Mouse (Mus musculus): ENCODE results near the gene Nsg1. TPM values are rescaled to one million over a fixed set of nuclear protein-coding genes. Genes with fewer than 3 reads are reported as not detected.

Gene Nsg1
- polyA plus RNA-seq, 1 experiment, result 39.7 TPM

DNA sequence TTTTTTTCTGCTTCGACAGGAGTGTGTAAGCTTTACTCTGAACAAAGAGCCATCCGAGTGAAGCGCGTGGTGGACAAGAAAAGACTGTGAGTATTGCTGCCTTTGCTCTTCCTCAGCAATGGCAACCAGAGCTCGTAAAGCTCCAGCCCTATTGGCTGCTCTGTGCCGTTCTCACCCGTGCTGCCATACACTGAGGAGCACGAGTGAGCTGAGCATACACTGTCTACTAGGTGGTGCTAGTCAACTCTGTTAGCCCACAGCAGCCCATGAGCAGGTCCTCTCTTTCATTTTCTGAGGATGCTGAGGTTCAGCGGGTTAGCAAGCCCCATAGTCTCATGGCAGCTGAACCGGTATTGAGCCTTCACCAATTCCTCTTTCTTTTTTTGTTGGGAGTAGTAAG lies 52.9 kb downstream of the Nsg1 start:
- Histone ChIP-seq H3K4me3 (ENCODE audit: insufficient read depth, poor library complexity, severe bottlenecking) (no peak overlapping the region), H3K79me3 (ENCODE audit: low read depth) (no peaks in the 10 kb centered on the region), H3K27me3 (ENCODE audit: control insufficient read depth, insufficient read depth, insufficient read length) (no peaks in the 10 kb centered on the region), H3K79me2 (ENCODE audit: control insufficient read depth, insufficient read depth) (no peaks in the 10 kb centered on the region), H3K36me3 (ENCODE audit: control insufficient read depth, insufficient read depth) (peaks cover 16% of the 10 kb centered on the region), H3ac (ENCODE audit: control insufficient read depth, insufficient read length, low read depth) (no peak overlapping the region)
- no peak for TF ChIP-seq CTCF (IDR thresholded peaks at IDR 0.05; ENCODE audit: control insufficient read depth, insufficient read depth, insufficient read length)
- TF ChIP-seq MYOD1 (IDR thresholded peaks at IDR 0.05; ENCODE audit: control insufficient read depth, insufficient read length, low read depth), result no peak
- no peak for TF ChIP-seq MYOG (IDR thresholded peaks at IDR 0.05; ENCODE audit: control insufficient read depth, extremely low read depth, insufficient read length)
- no peak for TF ChIP-seq MAX (IDR thresholded peaks at IDR 0.05)
- no peak for TF ChIP-seq CEBPB (IDR thresholded peaks at IDR 0.05; ENCODE audit: low read depth)
- TF ChIP-seq USF1 (IDR thresholded peaks at IDR 0.05; ENCODE audit: low read depth), result no peak
- TF ChIP-seq FOSL1 (IDR thresholded peaks at IDR 0.05; ENCODE audit: insufficient read depth, low read length, poor library complexity, severe bottlenecking), result no peak

DNA sequence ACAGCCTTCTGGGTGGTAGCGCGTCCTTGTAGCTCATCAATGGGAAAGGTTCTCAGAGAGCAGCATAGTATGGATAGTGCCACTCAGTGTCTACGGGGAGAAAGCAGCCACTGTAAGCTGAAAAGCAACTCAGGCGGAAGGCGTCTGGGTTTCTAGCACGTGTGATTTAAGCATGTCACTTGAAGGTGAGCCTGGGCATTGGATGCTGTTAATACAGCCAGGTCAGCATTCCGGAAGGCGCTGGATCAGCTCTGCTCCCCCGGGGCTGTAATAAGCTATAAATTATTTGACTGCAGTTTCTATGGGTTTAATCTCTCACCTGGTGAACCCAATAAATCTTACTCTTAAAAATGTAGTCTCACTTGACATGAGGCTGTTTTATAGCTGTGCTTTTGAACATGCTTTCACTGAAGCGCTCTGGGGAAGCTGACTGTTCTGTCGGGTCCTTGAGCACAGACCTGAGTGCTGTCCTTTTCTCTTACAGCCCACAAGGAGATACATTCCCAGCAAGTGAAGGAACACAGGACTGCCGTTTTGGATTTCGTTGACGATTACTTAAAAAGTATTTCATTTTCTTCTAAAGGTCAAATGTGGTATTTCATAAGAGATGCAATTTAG lies 53.5 kb downstream of the Nsg1 start:
- Histone ChIP-seq H3K79me3 (ENCODE audit: low read depth) (no peaks in the 10 kb centered on the region), H3K4me3 (ENCODE audit: insufficient read depth, poor library complexity, severe bottlenecking) (no peak overlapping the region), H3K27me3 (ENCODE audit: control insufficient read depth, insufficient read depth, insufficient read length) (no peaks in the 10 kb centered on the region), H3ac (ENCODE audit: control insufficient read depth, insufficient read length, low read depth) (no peak overlapping the region), H3K36me3 (ENCODE audit: control insufficient read depth, insufficient read depth) (peaks cover 16% of the 10 kb centered on the region), H3K79me2 (ENCODE audit: control insufficient read depth, insufficient read depth) (no peaks in the 10 kb centered on the region)
- no peak for TF ChIP-seq MYOG (IDR thresholded peaks at IDR 0.05; ENCODE audit: control insufficient read depth, extremely low read depth, insufficient read length)
- TF ChIP-seq CTCF (IDR thresholded peaks at IDR 0.05; ENCODE audit: control insufficient read depth, insufficient read depth, insufficient read length), result no peak
- TF ChIP-seq FOSL1 (IDR thresholded peaks at IDR 0.05; ENCODE audit: insufficient read depth, low read length, poor library complexity, severe bottlenecking), result no peak
- no peak for TF ChIP-seq USF1 (IDR thresholded peaks at IDR 0.05; ENCODE audit: low read depth)
- no peak for TF ChIP-seq MAX (IDR thresholded peaks at IDR 0.05)
- no peak for TF ChIP-seq CEBPB (IDR thresholded peaks at IDR 0.05; ENCODE audit: low read depth)
- no peak for TF ChIP-seq MYOD1 (IDR thresholded peaks at IDR 0.05; ENCODE audit: control insufficient read depth, insufficient read length, low read depth)

DNA sequence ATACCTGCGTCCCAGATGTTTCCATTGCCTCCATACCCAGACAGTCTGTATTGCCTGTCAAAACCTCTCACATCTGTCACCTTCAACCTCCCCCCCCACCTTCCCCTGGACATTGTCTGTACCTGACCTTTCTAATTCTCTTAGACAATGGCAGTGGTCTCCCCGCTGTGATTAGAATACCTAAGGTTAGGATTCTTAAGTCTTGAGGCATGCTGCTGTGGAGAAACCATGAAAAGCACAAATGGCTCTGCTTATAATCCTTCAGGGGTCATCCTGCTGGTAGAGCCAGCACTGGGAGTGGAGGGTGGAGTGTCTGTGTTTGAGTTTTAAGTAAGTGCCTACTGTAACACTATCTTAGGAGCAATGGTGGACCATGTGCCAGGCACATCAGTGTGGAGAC lies 56.8 kb downstream of the Nsg1 start:
- TF ChIP-seq CEBPB (IDR thresholded peaks at IDR 0.05; ENCODE audit: low read depth) (no peak), CTCF (IDR thresholded peaks at IDR 0.05; ENCODE audit: control insufficient read depth, insufficient read depth, insufficient read length) (no peak), USF1 (IDR thresholded peaks at IDR 0.05; ENCODE audit: low read depth) (no peak), MAX (IDR thresholded peaks at IDR 0.05) (no peak), FOSL1 (IDR thresholded peaks at IDR 0.05; ENCODE audit: insufficient read depth, low read length, poor library complexity, severe bottlenecking) (no peak), MYOG (IDR thresholded peaks at IDR 0.05; ENCODE audit: control insufficient read depth, extremely low read depth, insufficient read length) (no peak), MYOD1 (IDR thresholded peaks at IDR 0.05; ENCODE audit: control insufficient read depth, insufficient read length, low read depth) (no peak)
- no peaks in the 10 kb centered on the region for H3K27me3 ChIP-seq (ENCODE audit: control insufficient read depth, insufficient read depth, insufficient read length)
- no peaks in the 10 kb centered on the region for H3K79me2 ChIP-seq (ENCODE audit: control insufficient read depth, insufficient read depth)
- peaks cover 3% of the 10 kb centered on the region for H3K36me3 ChIP-seq (ENCODE audit: control insufficient read depth, insufficient read depth)
- no peak overlapping the region for H3K4me3 ChIP-seq (ENCODE audit: insufficient read depth, poor library complexity, severe bottlenecking)
- H3ac ChIP-seq (ENCODE audit: control insufficient read depth, insufficient read length, low read depth), result no peak overlapping the region
- no peaks in the 10 kb centered on the region for H3K79me3 ChIP-seq (ENCODE audit: low read depth)

DNA sequence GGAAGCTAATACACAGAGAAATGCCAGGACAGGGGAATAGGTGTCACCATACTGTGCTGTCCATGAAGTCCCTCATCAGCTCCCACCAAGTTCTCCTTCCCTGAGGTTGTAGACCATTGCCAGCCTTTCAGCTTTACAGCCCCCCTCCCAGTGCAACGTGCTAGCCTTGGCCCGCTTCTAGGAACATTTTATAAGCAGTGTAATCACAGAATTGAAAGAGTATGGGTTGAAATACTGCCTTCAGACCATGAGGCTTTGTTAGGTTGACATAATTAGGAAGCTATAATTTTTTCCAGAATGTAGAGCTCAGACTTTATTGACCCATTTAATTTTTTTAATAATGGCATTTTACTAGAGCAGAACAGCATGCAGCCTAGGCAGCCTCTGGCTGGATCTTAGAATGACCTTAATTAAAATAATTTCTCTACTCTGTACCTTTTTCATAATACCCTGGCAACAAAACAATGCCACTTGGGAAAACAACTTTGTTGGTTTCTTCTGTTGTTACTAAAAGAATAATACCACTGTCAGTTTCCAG lies 60.5 kb downstream of the Nsg1 start:
- no peaks in the 10 kb centered on the region for H3K79me3 ChIP-seq (ENCODE audit: low read depth)
- H3K79me2 ChIP-seq (ENCODE audit: control insufficient read depth, insufficient read depth), result no peaks in the 10 kb centered on the region
- no peak overlapping the region for H3ac ChIP-seq (ENCODE audit: control insufficient read depth, insufficient read length, low read depth)
- TF ChIP-seq CEBPB (IDR thresholded peaks at IDR 0.05; ENCODE audit: low read depth) (no peak), USF1 (IDR thresholded peaks at IDR 0.05; ENCODE audit: low read depth) (no peak), FOSL1 (IDR thresholded peaks at IDR 0.05; ENCODE audit: insufficient read depth, low read length, poor library complexity, severe bottlenecking) (no peak), MYOG (IDR thresholded peaks at IDR 0.05; ENCODE audit: control insufficient read depth, extremely low read depth, insufficient read length) (no peak), CTCF (IDR thresholded peaks at IDR 0.05; ENCODE audit: control insufficient read depth, insufficient read depth, insufficient read length) (no peak), MYOD1 (IDR thresholded peaks at IDR 0.05; ENCODE audit: control insufficient read depth, insufficient read length, low read depth) (no peak), MAX (IDR thresholded peaks at IDR 0.05) (no peak)
- H3K27me3 ChIP-seq (ENCODE audit: control insufficient read depth, insufficient read depth, insufficient read length), result no peaks in the 10 kb centered on the region
- H3K4me3 ChIP-seq (ENCODE audit: insufficient read depth, poor library complexity, severe bottlenecking), result no peak overlapping the region
- no peaks in the 10 kb centered on the region for H3K36me3 ChIP-seq (ENCODE audit: control insufficient read depth, insufficient read depth)

DNA sequence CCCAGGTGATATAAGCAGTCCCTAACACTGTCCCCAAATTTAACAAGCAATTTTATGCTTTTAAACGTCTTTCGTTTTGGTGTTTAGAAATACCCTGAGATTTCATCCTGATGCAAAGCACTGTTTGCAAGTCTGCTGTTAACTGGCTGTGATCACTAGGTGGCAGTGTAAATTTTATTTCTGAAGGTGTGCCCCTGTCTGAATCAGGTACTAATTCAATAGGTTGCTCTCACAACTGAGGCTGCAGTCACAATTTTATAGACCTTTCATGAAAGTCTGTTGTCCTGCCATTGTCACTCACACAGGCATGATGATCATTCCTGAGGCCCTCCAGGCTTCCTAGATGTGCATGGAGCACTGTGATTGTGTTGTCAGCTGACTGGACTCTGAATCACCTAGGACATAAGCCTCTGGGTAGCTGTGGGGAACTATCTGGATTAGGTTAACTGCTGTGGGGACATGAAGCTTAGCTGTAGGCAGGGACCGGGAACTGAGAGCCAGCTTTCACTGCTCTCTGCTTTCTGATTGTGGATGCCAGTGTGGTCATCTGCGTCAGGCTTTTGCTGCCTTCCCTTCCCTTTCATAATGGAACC lies 62.1 kb downstream of the Nsg1 start:
- TF ChIP-seq USF1 (IDR thresholded peaks at IDR 0.05; ENCODE audit: low read depth), result no peak
- TF ChIP-seq MAX (IDR thresholded peaks at IDR 0.05), result no peak
- TF ChIP-seq MYOG (IDR thresholded peaks at IDR 0.05; ENCODE audit: control insufficient read depth, extremely low read depth, insufficient read length), result no peak
- TF ChIP-seq FOSL1 (IDR thresholded peaks at IDR 0.05; ENCODE audit: insufficient read depth, low read length, poor library complexity, severe bottlenecking), result no peak
- no peak for TF ChIP-seq MYOD1 (IDR thresholded peaks at IDR 0.05; ENCODE audit: control insufficient read depth, insufficient read length, low read depth)
- TF ChIP-seq CEBPB (IDR thresholded peaks at IDR 0.05; ENCODE audit: low read depth), result no peak
- no peak for TF ChIP-seq CTCF (IDR thresholded peaks at IDR 0.05; ENCODE audit: control insufficient read depth, insufficient read depth, insufficient read length)
- no peaks in the 10 kb centered on the region for H3K79me2 ChIP-seq (ENCODE audit: control insufficient read depth, insufficient read depth)
- H3K4me3 ChIP-seq (ENCODE audit: insufficient read depth, poor library complexity, severe bottlenecking), result no peak overlapping the region
- H3K36me3 ChIP-seq (ENCODE audit: control insufficient read depth, insufficient read depth), result no peaks in the 10 kb centered on the region
- no peaks in the 10 kb centered on the region for H3K79me3 ChIP-seq (ENCODE audit: low read depth)
- H3ac ChIP-seq (ENCODE audit: control insufficient read depth, insufficient read length, low read depth), result no peak overlapping the region
- no peaks in the 10 kb centered on the region for H3K27me3 ChIP-seq (ENCODE audit: control insufficient read depth, insufficient read depth, insufficient read length)
